Mouse (Mus musculus) stomach, embryonic 14.5 days (tissue): ENCODE measurements around the gene Ppm1l. TPM values are rescaled to one million over a fixed set of nuclear protein-coding genes. Genes with fewer than 3 reads are reported as not detected.

Experiments used
- ATAC-seq: fragments of 200-750 bp; cut with Nextera tagmentation; 2 replicates; pipeline ENCODE4 v1.8.0; 2017; ENCODE audit warnings: low read depth, moderate TSS enrichment; ENCODE audit not compliant: insufficient number of reproducible peaks, insufficient read depth, low FRiP score
- H3K27ac ChIP-seq: fragments of 300-500 bp; sonication (generic); 2 replicates; pipeline ENCODE4 v1.5.1; 2014; ENCODE audit warnings: mild to moderate bottlenecking, low read length, moderate library complexity, mixed read lengths
- H3K27me3 ChIP-seq: fragments of 300-500 bp; sonication (generic); 2 replicates; pipeline ENCODE4 v1.6.1; 2014; ENCODE audit warnings: low read length, control low read depth, mixed read lengths; ENCODE audit not compliant: control insufficient read depth, insufficient read depth
- H3K36me3 ChIP-seq: fragments of 300-500 bp; sonication (generic); 2 replicates; pipeline ENCODE4 v1.6.1; 2014; ENCODE audit warnings: mild to moderate bottlenecking, control low read depth, low read length, moderate library complexity, mixed read lengths; ENCODE audit not compliant: control insufficient read depth, insufficient read depth
- H3K4me1 ChIP-seq: fragments of 300-500 bp; sonication (generic); 2 replicates; pipeline ENCODE4 v1.6.1; 2014; ENCODE audit warnings: low read length, control low read depth, mixed read lengths; ENCODE audit not compliant: control insufficient read depth, insufficient read depth
- H3K4me2 ChIP-seq: fragments of 300-500 bp; sonication (generic); replicated peaks from 2 replicates; pipeline ENCODE4 v1.6.1; 2014; ENCODE audit warnings: low read depth, low read length, control low read depth
- H3K4me3 ChIP-seq: fragments of 300-500 bp; sonication (generic); 2 replicates; pipeline ENCODE4 v1.5.1; 2014; ENCODE audit warnings: low read depth, low read length, control low read depth
- H3K9ac ChIP-seq: fragments of 300-500 bp; sonication (generic); replicated peaks from 2 replicates; pipeline ENCODE4 v1.6.1; 2014; ENCODE audit warnings: low read depth, mild to moderate bottlenecking, control low read depth, low read length, moderate library complexity, mixed read lengths
- H3K9me3 ChIP-seq: fragments of 300-500 bp; sonication (generic); 2 replicates; pipeline ENCODE4 v1.6.1; 2016; ENCODE audit warnings: low read depth, low read length, control low read depth; ENCODE audit not compliant: control insufficient read depth
- WGBS: fragments of 180-500 bp; shearing (Covaris S2); extraction: QIAGEN DNeasy Blood & Tissue Kit; methylation state at CpG from one replicate; pipeline ENCODE4 v1.1.7; 2014; 5-methylcytosine and 5-hydroxymethylcytosine counted together
- polyA plus RNA-seq: library from polyadenylated mRNA; unstranded; fragments of >200 nt; fragmentation: Nextera tagmentation; extraction: Ambion mirVana; gene quantifications from 2 replicates; pipeline ENCODE4 v1.2.1, GENCODE M21; 2014

Gene Ppm1l
- polyA plus RNA-seq, 1 experiment from 2014 or later = 8.0 TPM

GRCm38 (mm10) chr3:69343124-69343523 is 26.5 kb downstream of the Ppm1l start:
- no peak overlapping the region for H3K4me3 ChIP-seq
- no peaks in the 10 kb centered on the region for H3K36me3 ChIP-seq
- no peak overlapping the region for H3K4me2 ChIP-seq
- H3K27me3 ChIP-seq = no peaks in the 10 kb centered on the region
- ATAC-seq = no peak
- H3K9ac ChIP-seq = no peak overlapping the region
- H3K4me1 ChIP-seq = no peaks in the 10 kb centered on the region
- no peak overlapping the region for H3K27ac ChIP-seq
- no peaks in the 10 kb centered on the region for H3K9me3 ChIP-seq
- WGBS = 86% methylated on average over 10 of the region's 10 CpGs

GRCm38 (mm10) chr3:69346514-69346913 is 29.9 kb downstream of the Ppm1l start:
- Histone ChIP-seq H3K4me1 (no peaks in the 10 kb centered on the region), H3K27me3 (no peaks in the 10 kb centered on the region), H3K4me2 (no peak overlapping the region), H3K27ac (no peak overlapping the region), H3K36me3 (no peaks in the 10 kb centered on the region), H3K4me3 (no peak overlapping the region), H3K9me3 (no peaks in the 10 kb centered on the region), H3K9ac (no peak overlapping the region)
- no peak for ATAC-seq
- 91% methylated on average over 4 of the region's 4 CpGs for WGBS

- no peak overlapping the region for H3K9ac ChIP-seq
- H3K9me3 ChIP-seq = no peaks in the 10 kb centered on the region
- no peaks in the 10 kb centered on the region for H3K36me3 ChIP-seq
- no peak for ATAC-seq
- 75% methylated on average over 11 of the region's 11 CpGs for WGBS
- H3K27ac ChIP-seq = no peak overlapping the region
- H3K4me2 ChIP-seq = no peak overlapping the region
- no peaks in the 10 kb centered on the region for H3K4me1 ChIP-seq
- no peaks in the 10 kb centered on the region for H3K27me3 ChIP-seq
- no peak overlapping the region for H3K4me3 ChIP-seq
Observed at GRCm38 (mm10) chr3:69348197-69348920, 31.7 kb downstream of the Ppm1l start.

GRCm38 (mm10) chr3:69348921-69349237 is 32.2 kb downstream of the Ppm1l start:
- H3K27ac ChIP-seq = no peak overlapping the region
- no peaks in the 10 kb centered on the region for H3K9me3 ChIP-seq
- no peaks in the 10 kb centered on the region for H3K27me3 ChIP-seq
- WGBS = 75% methylated on average over 4 of the region's 4 CpGs
- no peak for ATAC-seq
- no peak overlapping the region for H3K9ac ChIP-seq
- no peak overlapping the region for H3K4me3 ChIP-seq
- H3K4me2 ChIP-seq = no peak overlapping the region
- H3K36me3 ChIP-seq = no peaks in the 10 kb centered on the region
- no peaks in the 10 kb centered on the region for H3K4me1 ChIP-seq

- no peak overlapping the region for H3K27ac ChIP-seq
Observed at GRCm38 (mm10) chr3:69349973-69350372, 33.3 kb downstream of the Ppm1l start.

GRCm38 (mm10) chr3:69352194-69352593 is 35.5 kb downstream of the Ppm1l start:
- no peak overlapping the region for H3K4me3 ChIP-seq
- H3K9me3 ChIP-seq = no peaks in the 10 kb centered on the region
- H3K4me2 ChIP-seq = no peak overlapping the region
- no peaks in the 10 kb centered on the region for H3K4me1 ChIP-seq
- no peak for ATAC-seq
- H3K27ac ChIP-seq = no peak overlapping the region
- no peaks in the 10 kb centered on the region for H3K27me3 ChIP-seq
- H3K9ac ChIP-seq = no peak overlapping the region
- WGBS = 74% methylated on average over 1 of the region's 1 CpGs
- no peaks in the 10 kb centered on the region for H3K36me3 ChIP-seq

More at GRCm38 (mm10) chr3:69349973-69350372, 33.3 kb downstream of the Ppm1l start:
- Histone ChIP-seq H3K4me2 (no peak overlapping the region), H3K36me3 (no peaks in the 10 kb centered on the region), H3K27me3 (no peaks in the 10 kb centered on the region), H3K4me3 (no peak overlapping the region), H3K9me3 (no peaks in the 10 kb centered on the region), H3K9ac (no peak overlapping the region), H3K4me1 (no peaks in the 10 kb centered on the region)
- ATAC-seq = no peak
- WGBS = 96% methylated on average over 6 of the region's 6 CpGs

GRCm38 (mm10) chr3:69354681-69355080 is 38.0 kb downstream of the Ppm1l start:
- 85% methylated on average over 2 of the region's 2 CpGs for WGBS
- H3K4me1 ChIP-seq = no peaks in the 10 kb centered on the region
- H3K9me3 ChIP-seq = no peaks in the 10 kb centered on the region
- H3K9ac ChIP-seq = no peak overlapping the region
- no peak overlapping the region for H3K4me3 ChIP-seq
- no peaks in the 10 kb centered on the region for H3K36me3 ChIP-seq
- H3K4me2 ChIP-seq = no peak overlapping the region
- no peaks in the 10 kb centered on the region for H3K27me3 ChIP-seq
- ATAC-seq = no peak
- H3K27ac ChIP-seq = no peak overlapping the region

- Histone ChIP-seq H3K27me3 (no peaks in the 10 kb centered on the region), H3K4me1 (no peaks in the 10 kb centered on the region), H3K36me3 (no peaks in the 10 kb centered on the region), H3K9ac (no peak overlapping the region), H3K4me2 (no peak overlapping the region), H3K9me3 (no peaks in the 10 kb centered on the region), H3K27ac (no peak overlapping the region), H3K4me3 (no peak overlapping the region)
- ATAC-seq = no peak
- WGBS = 80% methylated on average over 7 of the region's 7 CpGs
Observed at GRCm38 (mm10) chr3:69356078-69356665, 39.5 kb downstream of the Ppm1l start.

GRCm38 (mm10) chr3:69356781-69357180 is 40.1 kb downstream of the Ppm1l start:
- Histone ChIP-seq H3K27me3 (no peaks in the 10 kb centered on the region), H3K4me2 (no peak overlapping the region), H3K36me3 (no peaks in the 10 kb centered on the region), H3K9me3 (no peaks in the 10 kb centered on the region), H3K27ac (no peak overlapping the region), H3K9ac (no peak overlapping the region), H3K4me3 (no peak overlapping the region), H3K4me1 (no peaks in the 10 kb centered on the region)
- no peak for ATAC-seq
- WGBS = 80% methylated on average over 5 of the region's 5 CpGs
